Mouse (Mus musculus) kidney, embryonic 14.5 days (tissue): Measurements from ENCODE around the gene Rabgef1. TPM values are rescaled to one million over a fixed set of nuclear protein-coding genes. Genes with fewer than 3 reads are reported as not detected.

Experiments
- ATAC-seq: fragments of 200-750 bp; cut with Nextera tagmentation; 2 replicates; pipeline ENCODE4 v1.8.0; 2017; ENCODE audit warnings: moderate number of reproducible peaks, mild to moderate bottlenecking, moderate TSS enrichment, moderate library complexity; ENCODE audit not compliant: low FRiP score, low TSS enrichment
- H3K27ac ChIP-seq: fragments of 300-500 bp; sonication (generic); 2 replicates; pipeline ENCODE4 v1.5.1; 2014; ENCODE audit warnings: low read depth, mild to moderate bottlenecking, low read length, moderate library complexity, mixed read lengths
- H3K27me3 ChIP-seq: fragments of 300-500 bp; sonication (generic); 2 replicates; pipeline ENCODE4 v1.6.1; 2014; ENCODE audit warnings: mild to moderate bottlenecking, low read length; ENCODE audit not compliant: control insufficient read depth, insufficient read depth
- H3K36me3 ChIP-seq: fragments of 300-500 bp; sonication (generic); 2 replicates; pipeline ENCODE4 v1.6.1; 2014; ENCODE audit warnings: low read length, mixed read lengths; ENCODE audit not compliant: control insufficient read depth, insufficient read depth
- H3K4me1 ChIP-seq: fragments of 300-500 bp; sonication (generic); 2 replicates; pipeline ENCODE4 v1.6.1; 2014; ENCODE audit warnings: low read length, mixed read lengths; ENCODE audit not compliant: control insufficient read depth, insufficient read depth
- H3K4me2 ChIP-seq: fragments of 300-500 bp; sonication (generic); replicated peaks from 2 replicates; pipeline ENCODE4 v1.6.1; 2014; ENCODE audit warnings: low read depth, mild to moderate bottlenecking, low read length
- H3K4me3 ChIP-seq: fragments of 300-500 bp; sonication (generic); 2 replicates; pipeline ENCODE4 v1.5.1; 2014; ENCODE audit warnings: mild to moderate bottlenecking, low read length
- H3K9ac ChIP-seq: fragments of 300-500 bp; sonication (generic); 2 replicates; pipeline ENCODE4 v1.6.1; 2014; ENCODE audit warnings: low read depth, mild to moderate bottlenecking, low read length, moderate library complexity
- H3K9me3 ChIP-seq: fragments of 300-500 bp; sonication (generic); 2 replicates; pipeline ENCODE4 v1.6.1; 2016; ENCODE audit warnings: low read length; ENCODE audit not compliant: control insufficient read depth
- WGBS: fragments of 180-500 bp; shearing (Covaris S2); extraction: QIAGEN DNeasy Blood & Tissue Kit; methylation state at CpG from one replicate; pipeline ENCODE4 v1.1.7; 2014; 5-methylcytosine and 5-hydroxymethylcytosine counted together
- polyA plus RNA-seq: library from polyadenylated mRNA; unstranded; fragments of >200 nt; fragmentation: Nextera tagmentation; extraction: Ambion mirVana; gene quantifications from 2 replicates; pipeline ENCODE4 v1.2.1, GENCODE M21; 2014

Rabgef1 gene
- polyA plus RNA-seq, 1 experiment from 2014 or later: 26.7 TPM

- H3K9ac ChIP-seq: no peak overlapping the region
- H3K4me2 ChIP-seq: no peak overlapping the region
- H3K27me3 ChIP-seq: no peaks in the 10 kb centered on the region
- H3K36me3 ChIP-seq: peaks cover 51% of the 10 kb centered on the region
- H3K4me1 ChIP-seq: no peaks in the 10 kb centered on the region
- no peak overlapping the region for H3K27ac ChIP-seq
- 67% methylated on average over 1 of the region's 1 CpGs for WGBS
- H3K9me3 ChIP-seq: no peaks in the 10 kb centered on the region
- H3K4me3 ChIP-seq: no peak overlapping the region
- peak; percentile 33 for ATAC-seq
Observed at GRCm38 (mm10) chr5:130196307-130196706, 24.7 kb downstream of the Rabgef1 start.

- Histone ChIP-seq H3K4me2 (no peak overlapping the region), H3K9ac (no peak overlapping the region), H3K27me3 (no peaks in the 10 kb centered on the region), H3K36me3 (peaks cover 44% of the 10 kb centered on the region), H3K4me1 (no peaks in the 10 kb centered on the region), H3K9me3 (no peaks in the 10 kb centered on the region), H3K27ac (no peak overlapping the region), H3K4me3 (no peak overlapping the region)
- 56% methylated on average over 3 of the region's 3 CpGs for WGBS
- no peak for ATAC-seq
Observed at GRCm38 (mm10) chr5:130197454-130197853, 25.9 kb downstream of the Rabgef1 start.

GRCm38 (mm10) chr5:130197981-130198380 is 26.4 kb downstream of the Rabgef1 start:
- no peak overlapping the region; the same call in 1 of the 2 replicates for H3K27ac ChIP-seq
- peaks cover 44% of the 10 kb centered on the region for H3K36me3 ChIP-seq

GRCm38 (mm10) chr5:130200233-130201029 is 28.8 kb downstream of the Rabgef1 start:
- no peaks in the 10 kb centered on the region for H3K27me3 ChIP-seq
- H3K27ac ChIP-seq: no peak overlapping the region
- no peak overlapping the region for H3K4me3 ChIP-seq
- no peaks in the 10 kb centered on the region for H3K9me3 ChIP-seq
- H3K36me3 ChIP-seq: peaks cover 37% of the 10 kb centered on the region
- 47% methylated on average over 10 of the region's 10 CpGs for WGBS
- no peaks in the 10 kb centered on the region for H3K4me1 ChIP-seq
- H3K9ac ChIP-seq: no peak overlapping the region
- peak; percentile 57; the same call in 1 of the 2 replicates for ATAC-seq
- H3K4me2 ChIP-seq: no peak overlapping the region

More at GRCm38 (mm10) chr5:130197981-130198380, 26.4 kb downstream of the Rabgef1 start:
- ATAC-seq: no peak
- Histone ChIP-seq H3K4me1 (no peaks in the 10 kb centered on the region), H3K4me3 (no peak overlapping the region), H3K27me3 (no peaks in the 10 kb centered on the region), H3K9ac (no peak overlapping the region), H3K4me2 (no peak overlapping the region), H3K9me3 (no peaks in the 10 kb centered on the region)
- WGBS: 73% methylated on average over 7 of the region's 7 CpGs

- Histone ChIP-seq H3K9ac (no peak overlapping the region), H3K4me3 (no peak overlapping the region), H3K27me3 (no peaks in the 10 kb centered on the region), H3K9me3 (no peaks in the 10 kb centered on the region), H3K4me1 (no peaks in the 10 kb centered on the region), H3K36me3 (peaks cover 28% of the 10 kb centered on the region), H3K4me2 (no peak overlapping the region), H3K27ac (no peak overlapping the region)
- WGBS: 89% methylated on average over 4 of the region's 4 CpGs
- no peak for ATAC-seq
Observed at GRCm38 (mm10) chr5:130203948-130204347, 32.4 kb downstream of the Rabgef1 start.

- 73% methylated on average over 6 of the region's 6 CpGs for WGBS
- peaks cover 31% of the 10 kb centered on the region for H3K36me3 ChIP-seq
- no peak overlapping the region for H3K27ac ChIP-seq
Observed at GRCm38 (mm10) chr5:130204560-130204959, 33.0 kb downstream of the Rabgef1 start.

GRCm38 (mm10) chr5:130205441-130206023 is 33.9 kb downstream of the Rabgef1 start:
- H3K4me1 ChIP-seq: no peaks in the 10 kb centered on the region
- no peak overlapping the region for H3K4me2 ChIP-seq
- H3K36me3 ChIP-seq: peaks cover 35% of the 10 kb centered on the region
- H3K27me3 ChIP-seq: no peaks in the 10 kb centered on the region
- H3K9me3 ChIP-seq: no peaks in the 10 kb centered on the region
- WGBS: 96% methylated on average over 3 of the region's 3 CpGs
- ATAC-seq: no peak
- H3K4me3 ChIP-seq: no peak overlapping the region
- no peak overlapping the region for H3K27ac ChIP-seq
- no peak overlapping the region for H3K9ac ChIP-seq

More at GRCm38 (mm10) chr5:130204560-130204959, 33.0 kb downstream of the Rabgef1 start:
- Histone ChIP-seq H3K9ac (no peak overlapping the region), H3K4me2 (no peak overlapping the region), H3K27me3 (no peaks in the 10 kb centered on the region), H3K4me3 (no peak overlapping the region), H3K4me1 (no peaks in the 10 kb centered on the region), H3K9me3 (no peaks in the 10 kb centered on the region)
- no peak for ATAC-seq

GRCm38 (mm10) chr5:130207299-130207698 is 35.7 kb downstream of the Rabgef1 start:
- H3K36me3 ChIP-seq: peaks cover 39% of the 10 kb centered on the region
- WGBS: 90% methylated on average over 4 of the region's 4 CpGs
- H3K27ac ChIP-seq: no peak overlapping the region
- no peaks in the 10 kb centered on the region for H3K4me1 ChIP-seq
- H3K4me3 ChIP-seq: no peak overlapping the region
- H3K27me3 ChIP-seq: no peaks in the 10 kb centered on the region
- no peak overlapping the region for H3K9ac ChIP-seq
- ATAC-seq: no peak
- no peaks in the 10 kb centered on the region for H3K9me3 ChIP-seq
- no peak overlapping the region for H3K4me2 ChIP-seq

- Histone ChIP-seq H3K9me3 (no peaks in the 10 kb centered on the region; the same call in 1 of the 2 replicates), H3K36me3 (peaks cover 53% of the 10 kb centered on the region), H3K4me3 (no peak overlapping the region), H3K27me3 (no peaks in the 10 kb centered on the region), H3K4me1 (no peaks in the 10 kb centered on the region), H3K9ac (no peak overlapping the region), H3K4me2 (no peak overlapping the region), H3K27ac (no peak overlapping the region)
- WGBS: 90% methylated on average over 11 of the region's 11 CpGs
- no peak for ATAC-seq
Observed at GRCm38 (mm10) chr5:130212956-130213355, 41.4 kb downstream of the Rabgef1 start.
